Mouse (Mus musculus) lung, embryonic 16.5 days (tissue): Measurements from ENCODE around the gene Syne4. TPM values are rescaled to one million over a fixed set of nuclear protein-coding genes. Genes with fewer than 3 reads are reported as not detected.
A peak's percentile ranks its signal among the peaks of the same experiment; 100 is the strongest.

Experiments used
- ATAC-seq: fragments of 200-750 bp; cut with Nextera tagmentation; 2 replicates; pipeline ENCODE4 v1.8.0; 2017; ENCODE audit warnings: low read depth, mild to moderate bottlenecking, moderate library complexity
- H3K27ac ChIP-seq: fragments of 300-500 bp; sonication (generic); 2 replicates; pipeline ENCODE4 v1.5.1; 2014; ENCODE audit warnings: mild to moderate bottlenecking, control low read depth, low read length
- H3K27me3 ChIP-seq: fragments of 300-500 bp; sonication (generic); 2 replicates; pipeline ENCODE4 v1.6.1; 2014; ENCODE audit warnings: low read depth, low read length, mixed read lengths; ENCODE audit not compliant: control insufficient read depth, insufficient read depth
- H3K36me3 ChIP-seq: fragments of 300-500 bp; sonication (generic); 2 replicates; pipeline ENCODE4 v1.6.1; 2014; ENCODE audit warnings: low read length; ENCODE audit not compliant: control insufficient read depth, insufficient read depth
- H3K4me1 ChIP-seq: fragments of 300-500 bp; sonication (generic); replicated peaks from 2 replicates; pipeline ENCODE4 v1.6.1; 2014; ENCODE audit warnings: low read length, mixed read lengths; ENCODE audit not compliant: control insufficient read depth, insufficient read depth
- H3K4me2 ChIP-seq: fragments of 300-500 bp; sonication (generic); 2 replicates; pipeline ENCODE4 v1.6.1; 2014; ENCODE audit warnings: low read depth, low read length, control low read depth
- H3K4me3 ChIP-seq: fragments of 300-500 bp; sonication (generic); 2 replicates; pipeline ENCODE4 v1.5.1; 2014; ENCODE audit warnings: mild to moderate bottlenecking, low read length, control low read depth
- H3K9ac ChIP-seq: fragments of 300-500 bp; sonication (generic); 2 replicates; pipeline ENCODE4 v1.6.1; 2014; ENCODE audit warnings: low read length, control low read depth
- H3K9me3 ChIP-seq: fragments of 300-500 bp; sonication (generic); 2 replicates; pipeline ENCODE4 v1.6.1; 2016; ENCODE audit warnings: low read length; ENCODE audit not compliant: control insufficient read depth
- WGBS: fragments of 180-500 bp; shearing (Covaris S2); extraction: QIAGEN DNeasy Blood & Tissue Kit; methylation state at CpG from one replicate; pipeline ENCODE4 v1.1.7; 2014; 5-methylcytosine and 5-hydroxymethylcytosine counted together
- polyA plus RNA-seq: library from polyadenylated mRNA; unstranded; fragments of >200 nt; fragmentation: Nextera tagmentation; extraction: Ambion mirVana; gene quantifications from 2 replicates; pipeline ENCODE4 v1.2.1, GENCODE M21; 2015

The Syne4 gene
- polyA plus RNA-seq, 1 experiment from 2014 or later: 33.6 TPM

DNA sequence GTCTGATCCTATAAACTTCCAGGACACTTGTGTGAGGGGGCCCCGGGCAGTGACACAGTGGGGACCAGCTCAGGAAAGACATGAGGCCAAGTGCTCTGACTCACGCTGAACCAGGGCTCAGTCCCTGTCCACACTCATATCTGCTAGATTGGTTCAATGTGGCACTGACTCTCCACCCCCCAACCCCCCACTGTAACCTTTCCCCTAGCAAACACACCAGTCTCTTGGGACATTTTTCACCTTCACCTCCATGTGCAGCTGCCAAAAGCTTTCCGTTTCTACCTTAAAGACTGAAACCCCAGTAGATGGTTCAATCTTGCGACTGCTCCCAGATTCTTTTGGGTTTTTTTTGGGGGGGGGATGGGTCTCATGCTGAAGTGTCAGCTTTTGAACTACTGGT lies 39.5 kb downstream of the Syne4 start:
- WGBS: 65% methylated on average over 4 of the region's 4 CpGs
- ATAC-seq: no peak
- Histone ChIP-seq H3K4me2 (no peak overlapping the region), H3K27ac (no peak overlapping the region), H3K9me3 (no peaks in the 10 kb centered on the region), H3K9ac (no peak overlapping the region), H3K4me1 (no peaks in the 10 kb centered on the region), H3K4me3 (no peak overlapping the region), H3K27me3 (no peaks in the 10 kb centered on the region; the same call in 1 of the 2 replicates), H3K36me3 (no peaks in the 10 kb centered on the region)

DNA sequence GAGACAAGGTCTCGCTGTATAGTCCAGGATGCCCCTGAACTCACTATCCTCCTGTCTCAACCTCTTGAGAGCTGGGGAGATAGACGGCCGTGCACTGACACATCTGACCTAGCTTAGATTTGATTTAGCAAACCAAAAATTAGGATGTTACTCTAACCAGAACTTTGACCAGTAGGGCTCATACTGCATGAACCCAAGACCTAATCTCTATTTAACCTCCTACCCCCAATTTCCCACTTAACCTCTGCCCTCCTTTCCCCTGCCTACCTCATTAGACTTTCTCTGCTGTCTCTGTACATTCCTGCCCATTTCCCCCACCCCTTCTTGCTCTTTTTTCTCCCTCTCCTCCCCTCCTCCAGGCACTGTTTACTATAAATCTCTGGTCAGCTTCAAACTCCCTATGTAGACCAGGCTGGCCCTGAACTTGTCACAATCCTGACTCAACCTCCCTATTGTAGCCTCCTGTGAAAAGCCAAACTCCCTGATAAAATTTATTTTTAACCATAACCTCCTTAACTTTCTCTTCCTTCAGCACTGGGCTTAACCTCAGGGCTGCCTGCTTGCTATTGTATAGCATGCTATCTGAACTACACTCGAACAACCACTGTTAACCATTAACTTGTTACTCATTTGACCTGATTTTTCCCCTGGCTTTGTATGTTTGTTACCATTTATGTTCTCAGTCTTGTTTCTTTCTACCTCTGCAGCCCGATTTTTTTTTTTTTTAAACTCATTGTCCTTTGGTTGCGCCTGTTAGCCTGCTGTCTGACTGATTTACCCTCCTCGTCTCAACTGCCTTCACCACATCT lies 44.0 kb downstream of the Syne4 start:
- no peak overlapping the region for H3K9ac ChIP-seq
- ATAC-seq: no peak
- no peak overlapping the region for H3K4me2 ChIP-seq
- 62% methylated on average over 7 of the region's 7 CpGs for WGBS
- H3K36me3 ChIP-seq: peaks cover 6% of the 10 kb centered on the region
- H3K9me3 ChIP-seq: no peaks in the 10 kb centered on the region
- no peak overlapping the region for H3K4me3 ChIP-seq
- H3K4me1 ChIP-seq: peaks cover 9% of the 10 kb centered on the region; the same call in 1 of the 2 replicates
- H3K27ac ChIP-seq: no peak overlapping the region
- no peaks in the 10 kb centered on the region for H3K27me3 ChIP-seq

DNA sequence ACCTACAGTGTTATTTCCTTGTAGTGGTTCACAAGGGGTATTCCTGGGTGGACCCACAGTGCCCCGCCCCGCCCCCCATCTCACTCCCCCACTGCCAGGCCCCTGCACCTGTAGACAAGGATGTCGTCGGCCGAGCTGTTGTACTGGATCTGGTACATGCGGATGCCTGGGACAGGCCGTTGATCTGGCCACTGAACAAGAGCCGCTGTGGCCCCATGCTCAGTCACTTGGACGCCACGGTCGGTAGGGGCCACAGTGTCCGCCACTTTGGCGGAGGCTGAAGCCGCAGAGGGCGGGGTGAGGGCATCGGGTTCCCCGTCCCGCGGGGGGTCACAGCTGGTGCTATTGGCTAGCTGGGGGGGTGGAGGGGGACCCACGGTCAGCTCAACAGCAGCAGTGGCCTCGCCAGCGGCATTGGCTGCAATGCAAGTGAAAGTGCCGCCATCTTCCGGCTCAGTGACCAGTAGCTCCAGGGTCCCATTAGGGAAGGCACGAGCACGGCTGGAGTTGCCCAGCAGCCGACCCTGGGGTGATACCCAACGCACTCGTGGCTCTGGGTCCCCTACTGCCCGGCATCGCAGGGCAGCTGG lies 44.8 kb downstream of the Syne4 start:
- H3K27ac ChIP-seq: no peak overlapping the region
- 72% methylated on average over 31 of the region's 31 CpGs for WGBS
- H3K4me3 ChIP-seq: no peak overlapping the region
- H3K36me3 ChIP-seq: peaks cover 6% of the 10 kb centered on the region
- ATAC-seq: no peak
- no peaks in the 10 kb centered on the region for H3K27me3 ChIP-seq
- H3K9me3 ChIP-seq: no peaks in the 10 kb centered on the region
- H3K9ac ChIP-seq: no peak overlapping the region
- H3K4me2 ChIP-seq: no peak overlapping the region
- H3K4me1 ChIP-seq: peaks cover 9% of the 10 kb centered on the region; the same call in 1 of the 2 replicates

DNA sequence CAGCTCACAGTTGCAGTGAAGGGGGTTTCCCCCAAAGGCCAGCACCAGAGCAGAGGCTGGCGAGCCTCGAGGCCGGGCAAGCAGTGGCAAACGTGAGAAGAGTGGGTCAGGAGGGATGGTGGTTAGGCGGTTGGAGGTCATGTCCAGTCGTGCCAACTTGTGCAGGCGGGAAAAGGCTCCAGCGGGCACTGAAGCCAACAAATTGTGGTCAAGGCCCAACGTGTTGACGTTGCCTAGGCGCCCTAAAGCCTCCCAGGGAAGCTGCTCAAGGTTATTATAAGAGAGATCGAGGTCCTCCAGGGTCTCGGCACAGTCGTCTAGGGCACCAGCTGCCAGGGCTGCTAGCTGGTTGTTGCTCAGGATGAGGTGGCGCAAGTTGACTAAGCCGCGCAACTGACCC lies 45.4 kb downstream of the Syne4 start:
- Histone ChIP-seq H3K27ac (no peak overlapping the region), H3K27me3 (no peaks in the 10 kb centered on the region), H3K4me2 (no peak overlapping the region), H3K9me3 (no peaks in the 10 kb centered on the region), H3K9ac (no peak overlapping the region), H3K36me3 (peaks cover 6% of the 10 kb centered on the region), H3K4me3 (no peak overlapping the region), H3K4me1 (peaks cover 9% of the 10 kb centered on the region; the same call in 1 of the 2 replicates)
- ATAC-seq: no peak
- 87% methylated on average over 17 of the region's 17 CpGs for WGBS

DNA sequence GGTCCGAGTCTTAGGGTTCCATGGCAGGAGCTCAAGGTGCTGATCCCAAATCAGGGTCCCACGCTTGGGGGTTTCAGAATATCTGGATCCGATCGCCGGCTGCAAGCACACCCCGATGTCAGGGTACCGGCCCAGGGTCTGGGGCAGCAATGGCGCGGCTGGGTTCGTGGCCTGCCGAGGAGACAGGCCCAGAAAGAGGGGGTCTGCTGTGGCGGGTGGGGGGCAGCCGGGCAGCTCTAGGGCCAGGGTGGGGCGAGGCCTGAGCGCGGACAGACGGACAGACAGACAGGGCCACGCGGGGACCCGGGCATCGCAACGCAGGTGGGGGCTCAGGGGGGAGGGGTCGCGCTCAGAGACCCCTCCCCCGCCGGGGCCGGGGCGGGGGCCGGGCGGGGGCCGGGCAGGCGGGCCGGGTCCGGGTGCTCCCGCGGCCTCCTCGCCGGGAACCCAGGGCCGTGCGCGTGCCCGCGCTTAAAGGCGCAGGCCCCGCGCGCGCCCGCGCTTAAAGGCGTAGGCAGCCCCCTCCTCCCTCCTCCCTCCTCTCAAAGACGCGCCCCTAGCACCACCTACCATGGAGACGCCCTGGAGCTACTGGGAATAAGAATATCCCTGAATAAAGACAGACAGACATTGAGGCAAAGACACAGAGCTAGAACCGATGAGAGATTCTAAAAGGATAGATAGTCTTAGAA lies 48.2 kb downstream of the Syne4 start, which contains the start of gene Lrfn3:
TSS of gene Lrfn3 (minus strand) at position 121 of the 692 bp plus-strand sequence.
- Histone ChIP-seq H3K4me1 (peaks cover 9% of the 10 kb centered on the region; the same call in 1 of the 2 replicates), H3K4me2 (peak within 1 kb of the TSS; percentile 71), H3K9me3 (no peaks in the 10 kb centered on the region), H3K9ac (peak within 1 kb of the TSS; percentile 78), H3K4me3 (peak within 1 kb of the TSS; percentile 59), H3K27ac (no peak within 1 kb of the TSS), H3K27me3 (no peaks in the 10 kb centered on the region), H3K36me3 (peaks cover 6% of the 10 kb centered on the region)
- ATAC-seq: peak; percentile 82
- 1% methylated on average over 47 of the region's 55 CpGs for WGBS

DNA sequence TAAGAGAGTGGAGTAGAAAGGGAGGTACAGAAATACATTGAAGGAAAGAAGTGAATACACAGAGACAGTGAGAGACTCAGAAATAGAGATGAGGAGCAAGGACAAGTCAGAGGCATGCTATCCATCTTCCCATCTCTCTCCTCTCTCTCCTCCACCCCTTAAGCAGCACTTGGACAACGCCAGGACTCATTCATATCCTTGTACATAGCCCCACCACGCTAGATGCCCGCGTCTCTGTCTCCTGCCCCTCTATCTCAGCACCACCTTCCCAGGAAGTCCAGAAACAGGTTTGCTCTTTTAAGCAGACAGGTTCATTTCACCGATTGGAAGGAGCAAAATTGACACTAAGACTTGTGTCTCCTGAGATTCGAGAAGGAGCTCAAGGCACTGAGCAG lies 48.7 kb downstream of the Syne4 start:
- Histone ChIP-seq H3K27ac (no peak overlapping the region), H3K4me3 (peak overlapping the region; percentile 59), H3K4me2 (peak overlapping the region; percentile 71), H3K27me3 (no peaks in the 10 kb centered on the region), H3K9ac (peak overlapping the region; percentile 29), H3K9me3 (no peaks in the 10 kb centered on the region), H3K36me3 (peaks cover 6% of the 10 kb centered on the region), H3K4me1 (peaks cover 9% of the 10 kb centered on the region; the same call in 1 of the 2 replicates)
- 53% methylated on average over 6 of the region's 6 CpGs for WGBS
- no peak for ATAC-seq

DNA sequence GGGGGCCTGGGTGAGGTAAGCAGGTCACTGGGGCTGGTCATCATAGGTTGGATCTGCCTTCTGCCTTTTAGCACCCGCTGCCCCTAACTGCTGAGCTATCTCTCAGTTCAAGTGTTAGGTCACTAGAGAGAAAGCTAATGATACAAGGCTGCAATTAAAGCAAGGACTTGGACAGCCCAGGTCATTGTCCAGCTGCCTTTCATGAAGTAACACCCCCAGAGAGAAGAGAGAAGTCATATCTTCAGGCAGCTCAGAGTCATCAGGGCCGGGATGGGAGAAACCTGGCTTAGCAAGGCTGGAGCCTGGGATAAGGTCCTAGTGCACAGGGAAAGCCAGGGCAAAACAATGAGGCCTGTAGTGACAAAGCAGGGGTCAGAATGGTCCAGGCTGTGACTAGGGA lies 52.9 kb downstream of the Syne4 start:
- 53% methylated on average over 2 of the region's 2 CpGs for WGBS
- Histone ChIP-seq H3K9me3 (no peaks in the 10 kb centered on the region), H3K4me3 (no peak overlapping the region), H3K4me1 (peaks cover 3% of the 10 kb centered on the region; the same call in 1 of the 2 replicates), H3K9ac (no peak overlapping the region), H3K36me3 (no peaks in the 10 kb centered on the region), H3K4me2 (no peak overlapping the region), H3K27me3 (no peaks in the 10 kb centered on the region), H3K27ac (no peak overlapping the region)
- no peak for ATAC-seq
